8 mouse cellular contexts compared by ENCODE assay signal in genomic region chr4:137287818-137288217, GRCm38 (mm10). TPM values are rescaled to one million over a fixed set of nuclear protein-coding genes. Genes with fewer than 3 reads are reported as not detected.
DNase-seq lines count a peak whose midpoint lies in the region; ATAC-seq and TF ChIP-seq lines count a peak whose summit lies in the region.

No protein-coding gene starts in this region.

- H3K9me3 ChIP-seq in forebrain, postnatal 0 days (ENCODE audit: low read length), result no peaks in the 10 kb centered on the region
- H3K9me3 ChIP-seq in forebrain, embryonic 12.5 days, result no peaks in the 10 kb centered on the region
- H3K9me3 ChIP-seq in kidney, embryonic 15.5 days (replicated peaks), result no peaks in the 10 kb centered on the region
- H3K9me3 ChIP-seq in midbrain, postnatal 0 days (ENCODE audit: low read length), result no peaks in the 10 kb centered on the region

- no peak overlapping the region for H3K4me2 ChIP-seq in forebrain, postnatal 0 days (ENCODE audit: low read depth)
- H3K4me2 ChIP-seq in forebrain, embryonic 12.5 days, result no peak overlapping the region
- no peak overlapping the region for H3K4me2 ChIP-seq in kidney, embryonic 15.5 days
- H3K4me2 ChIP-seq in midbrain, postnatal 0 days (ENCODE audit: low read depth, low read length, poor library complexity, severe bottlenecking), result no peak overlapping the region

- H3K9ac ChIP-seq in forebrain, postnatal 0 days, result no peak overlapping the region
- no peak overlapping the region for H3K9ac ChIP-seq in forebrain, embryonic 12.5 days
- no peak overlapping the region for H3K9ac ChIP-seq in kidney, embryonic 15.5 days
- no peak overlapping the region for H3K9ac ChIP-seq in midbrain, postnatal 0 days (replicated peaks; ENCODE audit: low read length, poor library complexity, severe bottlenecking)

- 0 out of 2 replicates have a peak, but pooled peaks cover 3% of the 10 kb centered on the region for H3K27me3 ChIP-seq in forebrain, postnatal 0 days (ENCODE audit: insufficient read depth, low read length)
- H3K27me3 ChIP-seq in forebrain, embryonic 12.5 days, result peaks cover 41% of the 10 kb centered on the region
- H3K27me3 ChIP-seq in kidney, embryonic 15.5 days, result peaks cover 20% of the 10 kb centered on the region
- H3K27me3 ChIP-seq in midbrain, postnatal 0 days (ENCODE audit: insufficient read depth, low read length), result no peaks in the 10 kb centered on the region

- DNase-seq in forebrain, postnatal 0 days, result peak; percentile 64
- DNase-seq in urinary bladder, postnatal 25 days (ENCODE audit: low spot score), result peak; percentile 66
- no peak for DNase-seq in urinary bladder, postnatal 10 days (ENCODE audit: low spot score)
- peak; percentile 74 for DNase-seq in embryo, embryonic 9.5 days (ENCODE audit: extremely low spot score)
- peak; percentile 60 for DNase-seq in midbrain, postnatal 0 days (ENCODE audit: low spot score)
- no peak for DNase-seq in frontal cortex, postnatal 25 days (ENCODE audit: low spot score in 2 of 2)

- peak; percentile 88 for TF ChIP-seq CTCF in forebrain, postnatal 0 days (IDR thresholded peaks at IDR 0.05; ENCODE audit: low read depth)
- TF ChIP-seq CTCF in midbrain, postnatal 0 days (IDR thresholded peaks at IDR 0.05), result peak; percentile 90

- no peak overlapping the region for H3K4me3 ChIP-seq in forebrain, postnatal 0 days (ENCODE audit: low read depth, low read length)
- H3K4me3 ChIP-seq in forebrain, embryonic 12.5 days (replicated peaks), result no peak overlapping the region
- no peak overlapping the region for H3K4me3 ChIP-seq in kidney, embryonic 15.5 days (replicated peaks)
- no peak overlapping the region for H3K4me3 ChIP-seq in midbrain, postnatal 0 days (ENCODE audit: low read depth, low read length)

- no peaks in the 10 kb centered on the region for H3K36me3 ChIP-seq in forebrain, postnatal 0 days (ENCODE audit: insufficient read depth)
- H3K36me3 ChIP-seq in forebrain, embryonic 12.5 days (replicated peaks), result no peaks in the 10 kb centered on the region
- H3K36me3 ChIP-seq in kidney, embryonic 15.5 days, result peaks cover 8% of the 10 kb centered on the region; the same call in 1 of the 2 replicates
- no peaks in the 10 kb centered on the region for H3K36me3 ChIP-seq in midbrain, postnatal 0 days (ENCODE audit: insufficient read depth, low read length)

- ATAC-seq in forebrain, postnatal 0 days, result no peak
- no peak for ATAC-seq in forebrain, embryonic 12.5 days (ENCODE audit: low FRiP score)
- ATAC-seq in kidney, embryonic 15.5 days (replicated peaks; ENCODE audit: low FRiP score), result 0 out of 2 replicates have a peak, but pooled peaks have one; percentile 9
- no peak for ATAC-seq in midbrain, postnatal 0 days (ENCODE audit: low FRiP score)

- no peak overlapping the region for H3K27ac ChIP-seq in forebrain, postnatal 0 days (ENCODE audit: low read depth, low read length)
- no peak overlapping the region for H3K27ac ChIP-seq in forebrain, embryonic 12.5 days
- peak overlapping the region; percentile 67 for H3K27ac ChIP-seq in kidney, embryonic 15.5 days
- no peak overlapping the region for H3K27ac ChIP-seq in midbrain, postnatal 0 days (ENCODE audit: low read depth, low read length)

- no peaks in the 10 kb centered on the region for H3K4me1 ChIP-seq in forebrain, postnatal 0 days (ENCODE audit: insufficient read depth)
- peaks cover 4% of the 10 kb centered on the region for H3K4me1 ChIP-seq in forebrain, embryonic 12.5 days
- peaks cover 34% of the 10 kb centered on the region for H3K4me1 ChIP-seq in kidney, embryonic 15.5 days
- H3K4me1 ChIP-seq in midbrain, postnatal 0 days (ENCODE audit: insufficient read depth, low read length), result no peaks in the 10 kb centered on the region

- 6% methylated on average over 4 of the region's 4 CpGs for WGBS in forebrain, postnatal 0 days
- 6% methylated on average over 4 of the region's 4 CpGs for WGBS in forebrain, embryonic 12.5 days
- whole genome bisulfite sequencing in kidney, embryonic 15.5 days, result 5% methylated on average over 4 of the region's 4 CpGs
- WGBS in midbrain, postnatal 0 days, result 8% methylated on average over 4 of the region's 4 CpGs

RNA-seq across cellular contexts. Expression of gene Wnt4, which starts 10.5 kb away (rescaled TPM):
- 4.5 and 6.1 TPM in 2 replicates for total RNA-seq in forebrain, postnatal 0 days (2014; rRNA removed)
- polyA plus RNA-seq in forebrain, postnatal 0 days (2015; fragmentation: Nextera tagmentation; extraction: Ambion mirVana), result 3.1 and 4.6 TPM in 2 replicates
- polyA plus RNA-seq in forebrain, embryonic 12.5 days (2016; fragmentation: Nextera tagmentation; extraction: Ambion mirVana), result 0.36 and 0.52 TPM in 2 replicates
- polyA plus RNA-seq in kidney, embryonic 15.5 days (2015; fragmentation: Nextera tagmentation; extraction: Ambion mirVana), result 10.6 and 10.9 TPM in 2 replicates
- total RNA-seq in midbrain, postnatal 0 days (2014; rRNA removed), result 5.6 and 6.3 TPM in 2 replicates
- polyA plus RNA-seq in midbrain, postnatal 0 days (2015; fragmentation: Nextera tagmentation; extraction: Ambion mirVana), result 5.2 and 6.0 TPM in 2 replicates

Comparison
In these comparisons a context has a peak if more than half of its experiments do, and no peak if none do; other contexts are left out.
1. DNase-seq: peak in forebrain, postnatal 0 days (single experiment), urinary bladder, postnatal 25 days (single experiment), embryo, embryonic 9.5 days (single experiment) and midbrain, postnatal 0 days (single experiment); none in urinary bladder, postnatal 10 days (single experiment) and frontal cortex, postnatal 25 days (0 of 2).